Mouse (Mus musculus): Measurements from ENCODE around the gene Cpne5.

DNA sequence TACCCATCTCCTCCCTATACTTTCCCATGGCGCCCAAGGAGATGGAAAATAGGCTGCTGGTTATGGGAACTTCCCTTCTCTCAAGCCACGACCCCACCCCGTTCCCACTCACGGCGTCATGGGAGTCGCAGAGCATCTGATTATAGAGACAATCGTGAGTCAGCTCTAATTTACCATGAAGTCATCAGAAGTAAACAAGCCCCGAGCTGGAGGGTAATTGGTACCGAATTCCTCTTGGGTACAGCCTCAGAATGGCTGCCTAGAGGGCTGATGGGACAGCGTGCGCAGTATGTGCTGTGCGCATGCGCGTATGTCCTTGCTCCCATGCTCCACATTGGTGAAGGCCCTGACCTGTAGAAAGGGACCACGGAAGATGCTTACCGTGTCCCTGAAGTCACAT, 81.6 kb downstream of the Cpne5 start:
- no peak for TF ChIP-seq MYOD1 (IDR thresholded peaks at IDR 0.05; ENCODE audit: control insufficient read depth, insufficient read length, low read depth)
- no peak for TF ChIP-seq CTCF (IDR thresholded peaks at IDR 0.05; ENCODE audit: control insufficient read depth, insufficient read depth, insufficient read length)
- TF ChIP-seq USF1 (IDR thresholded peaks at IDR 0.05; ENCODE audit: low read depth) = no peak
- no peak for TF ChIP-seq MAX (IDR thresholded peaks at IDR 0.05)

All from C2C12 (cell line).